Comparison of ENCODE assay signal across 24 mouse cellular contexts in the genomic region with DNA sequence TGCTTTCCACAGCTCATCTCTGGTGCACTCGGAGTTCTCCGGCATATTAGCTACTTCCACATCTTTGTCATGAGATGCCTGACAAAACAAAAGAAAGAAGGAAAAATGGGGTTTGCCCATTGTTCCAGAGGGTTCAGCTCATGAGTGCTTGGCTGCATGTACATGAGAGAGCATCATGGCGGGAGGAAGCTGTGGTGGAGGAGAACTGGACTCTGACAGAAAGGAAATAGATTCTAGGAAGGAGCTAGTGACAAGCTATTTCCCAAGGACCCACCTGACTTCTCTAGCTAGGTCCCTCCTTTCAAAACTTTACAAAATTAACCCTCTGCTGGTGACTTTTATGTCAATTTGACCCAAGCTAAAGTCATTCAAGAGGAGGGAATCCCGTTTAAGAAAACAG.
"Had no signal": no experiment of that assay in that cellular context is flagged by ENCODE, and none has a peak within 500 bp of the region (broad histone marks: within the 10 kb centered on the region; RNA-seq: fewer than 3 reads in every experiment).

No protein-coding gene starts in this region.

- H3K27ac ChIP-seq: heart, adult 2 months; heart, embryonic 13.5 days; heart, embryonic 15.5 days; hindbrain, embryonic 10.5 days; hindbrain, embryonic 12.5 days; hindbrain, embryonic 14.5 days; intestine, embryonic 15.5 days; limb, embryonic 10.5 days; limb, embryonic 12.5 days had no signal

- H3K27me3 ChIP-seq: heart, embryonic 13.5 days; heart, embryonic 15.5 days; hindbrain, embryonic 12.5 days; intestine, embryonic 15.5 days; limb, embryonic 12.5 days had no signal

- DNase-seq: forebrain, postnatal 0 days; gastrocnemius, postnatal 14 days; gastrocnemius, postnatal 36 days; heart, adult 2 months; heart, postnatal 4 days; kidney, adult 18-20 months; kidney, adult 8-10 months; kidney, postnatal 10 days; kidney, postnatal 25 days; kidney, postnatal 4 days; liver had no signal

- H3K9ac ChIP-seq: forebrain, postnatal 0 days; heart, embryonic 13.5 days; heart, embryonic 15.5 days; hindbrain, embryonic 12.5 days; hindbrain, embryonic 14.5 days; intestine, embryonic 15.5 days; limb, embryonic 12.5 days had no signal

- H3K4me1 ChIP-seq: heart, embryonic 15.5 days; hindbrain, embryonic 10.5 days; hindbrain, embryonic 12.5 days; intestine, embryonic 15.5 days; limb, embryonic 10.5 days; limb, embryonic 12.5 days had no signal

- H3K4me2 ChIP-seq: heart, embryonic 11.5 days; heart, embryonic 13.5 days; heart, embryonic 15.5 days; hindbrain, embryonic 12.5 days; hindbrain, embryonic 14.5 days; intestine, embryonic 15.5 days; limb, embryonic 12.5 days; liver, embryonic 11.5 days had no signal

- H3K36me3 ChIP-seq: heart, embryonic 13.5 days; heart, embryonic 15.5 days; hindbrain, embryonic 10.5 days; hindbrain, embryonic 12.5 days; intestine, embryonic 15.5 days; limb, embryonic 10.5 days; limb, embryonic 12.5 days had no signal

- ATAC-seq: hindbrain, embryonic 16.5 days; inflammation-experienced regulatory T-cells, adult 6 months; intestine, embryonic 15.5 days; intestine, postnatal 0 days had no signal

- H3K4me3 ChIP-seq: heart, adult 2 months; heart, embryonic 13.5 days; heart, embryonic 15.5 days; hindbrain, embryonic 10.5 days; hindbrain, embryonic 12.5 days; intestine, embryonic 15.5 days; limb, embryonic 10.5 days; limb, embryonic 12.5 days had no signal

- H3K9me3 ChIP-seq: heart, embryonic 13.5 days; heart, embryonic 15.5 days; hindbrain, embryonic 12.5 days; intestine, embryonic 15.5 days; limb, embryonic 10.5 days had no signal
